Mouse (Mus musculus) frontal cortex, adult (tissue): ENCODE results near the gene Pde4d.
A peak's percentile ranks its signal among the peaks of the same experiment; 100 is the strongest.

Experiments
- ATAC-seq: cut with Nextera tagmentation; 2 replicates; pipeline ENCODE4 v1.9.2; 2017; ENCODE audit warnings: mild to moderate bottlenecking, moderate library complexity, mixed read lengths; ENCODE audit not compliant: low TSS enrichment

Gene Pde4d

GRCm38 (mm10) chr13:109622207-109622606, 1172.5 kb downstream of the Pde4d start:
- no peak for ATAC-seq

- ATAC-seq, result no peak
Measured at GRCm38 (mm10) chr13:109623201-109623600, 1173.5 kb downstream of the Pde4d start.

- ATAC-seq, result no peak
Measured at GRCm38 (mm10) chr13:109624772-109625349, 1175.1 kb downstream of the Pde4d start.

GRCm38 (mm10) chr13:109625466-109626129, 1175.8 kb downstream of the Pde4d start:
- no peak for ATAC-seq

GRCm38 (mm10) chr13:109627265-109627664, 1177.5 kb downstream of the Pde4d start:
- ATAC-seq, result no peak

GRCm38 (mm10) chr13:109628606-109629005, 1178.9 kb downstream of the Pde4d start:
- no peak for ATAC-seq

GRCm38 (mm10) chr13:109629216-109629615, 1179.5 kb downstream of the Pde4d start:
- peak; percentile 86 for ATAC-seq

GRCm38 (mm10) chr13:109631399-109632026, 1181.8 kb downstream of the Pde4d start:
- ATAC-seq, result no peak

GRCm38 (mm10) chr13:109632387-109633036, 1182.8 kb downstream of the Pde4d start:
- ATAC-seq, result no peak

- no peak for ATAC-seq
Measured at GRCm38 (mm10) chr13:109633037-109633418, 1183.3 kb downstream of the Pde4d start.

GRCm38 (mm10) chr13:109635901-109636520, 1186.3 kb downstream of the Pde4d start:
- ATAC-seq, result no peak

- ATAC-seq, result peak; percentile 54; the same call in 1 of the 2 replicates
Measured at GRCm38 (mm10) chr13:109638273-109638672, 1188.5 kb downstream of the Pde4d start.

GRCm38 (mm10) chr13:109639286-109639685, 1189.5 kb downstream of the Pde4d start:
- no peak for ATAC-seq

GRCm38 (mm10) chr13:109641562-109641961, 1191.8 kb downstream of the Pde4d start:
- ATAC-seq, result no peak

GRCm38 (mm10) chr13:109643419-109643818, 1193.7 kb downstream of the Pde4d start:
- ATAC-seq, result no peak

- ATAC-seq, result no peak
Measured at GRCm38 (mm10) chr13:109644086-109644485, 1194.3 kb downstream of the Pde4d start.

GRCm38 (mm10) chr13:109645284-109645909, 1195.6 kb downstream of the Pde4d start:
- no peak for ATAC-seq

- ATAC-seq, result no peak
Measured at GRCm38 (mm10) chr13:109645910-109646284, 1196.1 kb downstream of the Pde4d start.

GRCm38 (mm10) chr13:109646597-109647232, 1197.0 kb downstream of the Pde4d start:
- ATAC-seq, result no peak

- peak; percentile 83 for ATAC-seq
Measured at GRCm38 (mm10) chr13:109647479-109648199, 1197.9 kb downstream of the Pde4d start.

GRCm38 (mm10) chr13:109648311-109648710, 1198.6 kb downstream of the Pde4d start:
- no peak for ATAC-seq
